In genomic region chr7:122101014-122101746, GRCm38 (mm10) we compare ENCODE assay signal across 8 mouse cellular contexts. TPM values are rescaled to one million over a fixed set of nuclear protein-coding genes. Genes with fewer than 3 reads are reported as not detected.
DNase-seq lines count a peak whose midpoint lies in the region; ATAC-seq and TF ChIP-seq lines count a peak whose summit lies in the region.
"Not testable (repeated sequence)": the region's sequence is repeated elsewhere in the genome, so short reads cannot be mapped to it uniquely, and the experiment has no call there.

No protein-coding gene starts in this region.

- H3K4me2 ChIP-seq in forebrain, embryonic 13.5 days, result peak overlapping the region; percentile 77
- peak overlapping the region; percentile 72 for H3K4me2 ChIP-seq in hindbrain, embryonic 13.5 days
- peak overlapping the region; percentile 74 for H3K4me2 ChIP-seq in limb, embryonic 11.5 days (ENCODE audit: low read depth, severe bottlenecking)
- H3K4me2 ChIP-seq in neural tube, embryonic 13.5 days, result peak overlapping the region; percentile 79

- peaks cover 10 to 17% of the 10 kb centered on the region in 2 experiments for H3K36me3 ChIP-seq in MEL (ENCODE audit: control insufficient read depth in 1 of 2, insufficient read depth in 2 of 2, low read length in 2 of 2)
- peaks cover 24% of the 10 kb centered on the region for H3K36me3 ChIP-seq in forebrain, embryonic 13.5 days (ENCODE audit: poor library complexity, severe bottlenecking)
- peaks cover 22% of the 10 kb centered on the region for H3K36me3 ChIP-seq in hindbrain, embryonic 13.5 days
- H3K36me3 ChIP-seq in limb, embryonic 11.5 days (ENCODE audit: control insufficient read depth, insufficient read depth, low read length), result not testable (repeated sequence)
- H3K36me3 ChIP-seq in neural tube, embryonic 13.5 days, result peaks cover 23% of the 10 kb centered on the region

- H3K27ac ChIP-seq in MEL (ENCODE audit: control insufficient read depth, low read depth, low read length); forebrain, embryonic 13.5 days; limb, embryonic 11.5 days (replicated peaks; ENCODE audit: low read depth, low read length): not testable (repeated sequence)
- peak overlapping the region; percentile 72 for H3K27ac ChIP-seq in hindbrain, embryonic 13.5 days
- peak overlapping the region; percentile 62 for H3K27ac ChIP-seq in neural tube, embryonic 13.5 days (replicated peaks)

- TF ChIP-seq CTCF in MEL (IDR thresholded peaks at IDR 0.05 in 2 of 3, conservative IDR thresholded peaks at IDR 0.05 in 1 of 3; ENCODE audit: control insufficient read depth in 1 of 3, insufficient read depth in 1 of 3, low read depth in 2 of 3, low read length in 3 of 3, poor library complexity in 1 of 3, severe bottlenecking in 1 of 3), result not testable (repeated sequence)

- WGBS in forebrain, embryonic 13.5 days, result 10% methylated on average over 28 of the region's 28 CpGs
- 10% methylated on average over 28 of the region's 28 CpGs for WGBS in hindbrain, embryonic 13.5 days
- 7% methylated on average over 25 of the region's 28 CpGs for WGBS in limb, embryonic 11.5 days
- 8% methylated on average over 28 of the region's 28 CpGs for WGBS in neural tube, embryonic 13.5 days

- not testable (repeated sequence) for TF ChIP-seq RAD21 in MEL (IDR thresholded peaks at IDR 0.05; ENCODE audit: low read depth, low read length)

- H3K27me3 ChIP-seq in MEL (ENCODE audit: control insufficient read depth in 1 of 2, insufficient read depth in 2 of 2, low read length in 2 of 2); forebrain, embryonic 13.5 days; hindbrain, embryonic 13.5 days; limb, embryonic 11.5 days (ENCODE audit: control insufficient read depth, insufficient read depth, low read length); neural tube, embryonic 13.5 days: not testable (repeated sequence)

- not testable (repeated sequence) for TF ChIP-seq POLR2A in MEL (IDR thresholded peaks at IDR 0.05; ENCODE audit: control insufficient read depth in 1 of 2, insufficient read depth in 1 of 2, low read depth in 1 of 2, low read length in 2 of 2, poor library complexity in 1 of 2)

- H3K4me1 ChIP-seq in MEL (ENCODE audit: control insufficient read depth in 1 of 2, insufficient read depth in 2 of 2, low read length in 2 of 2), result peaks cover 6 to 22% of the 10 kb centered on the region in 2 experiments; a peak in 3 of 4 replicates
- peaks cover 11% of the 10 kb centered on the region for H3K4me1 ChIP-seq in forebrain, embryonic 13.5 days
- H3K4me1 ChIP-seq in hindbrain, embryonic 13.5 days (replicated peaks), result peaks cover 16% of the 10 kb centered on the region
- H3K4me1 ChIP-seq in limb, embryonic 11.5 days (ENCODE audit: control insufficient read depth, insufficient read depth, low read length), result not testable (repeated sequence)
- peaks cover 18% of the 10 kb centered on the region for H3K4me1 ChIP-seq in neural tube, embryonic 13.5 days (replicated peaks)

- peak overlapping the region; percentile 70 for H3K9ac ChIP-seq in MEL (ENCODE audit: control insufficient read depth, low read depth, low read length, poor library complexity, severe bottlenecking)
- peak overlapping the region; percentile 84 for H3K9ac ChIP-seq in forebrain, embryonic 13.5 days
- H3K9ac ChIP-seq in hindbrain, embryonic 13.5 days, result peak overlapping the region; percentile 92
- peak overlapping the region; percentile 81 for H3K9ac ChIP-seq in limb, embryonic 11.5 days (ENCODE audit: low read length)
- H3K9ac ChIP-seq in neural tube, embryonic 13.5 days, result peak overlapping the region; percentile 90

- not testable (repeated sequence) for TF ChIP-seq EP300 in MEL (IDR thresholded peaks at IDR 0.05; ENCODE audit: low read depth in 1 of 2, low read length in 2 of 2)

- not testable (repeated sequence) for H3K9me3 ChIP-seq in MEL (replicated peaks; ENCODE audit: insufficient read depth, low read length); forebrain, embryonic 13.5 days (replicated peaks); hindbrain, embryonic 13.5 days; limb, embryonic 11.5 days (ENCODE audit: control insufficient read depth, low read length); neural tube, embryonic 13.5 days

- 0 out of 2 replicates have a peak, but pooled peaks have one; percentile 6 for ATAC-seq in common myeloid progenitor, adult 5-6 weeks (replicated peaks; ENCODE audit: low read depth, poor library complexity, severe bottlenecking)
- peak; percentile 68 for ATAC-seq in forebrain, embryonic 13.5 days
- ATAC-seq in hindbrain, embryonic 13.5 days (ENCODE audit: low FRiP score), result peak; percentile 82
- peak; percentile 73 for ATAC-seq in limb, embryonic 11.5 days (ENCODE audit: insufficient number of reproducible peaks, low FRiP score, low TSS enrichment, low read depth)
- ATAC-seq in neural tube, embryonic 13.5 days (ENCODE audit: low read depth), result peak; percentile 81

- peak overlapping the region; percentile 55 to 76 for H3K4me3 ChIP-seq in MEL (ENCODE audit: control insufficient read depth in 1 of 2, insufficient read depth in 1 of 2, low read depth in 2 of 2, low read length in 2 of 2)
- H3K4me3 ChIP-seq in forebrain, embryonic 13.5 days, result peak overlapping the region; percentile 71
- H3K4me3 ChIP-seq in hindbrain, embryonic 13.5 days, result peak overlapping the region; percentile 73
- H3K4me3 ChIP-seq in limb, embryonic 11.5 days (ENCODE audit: low read depth, low read length), result peak overlapping the region; percentile 74
- peak overlapping the region; percentile 69 for H3K4me3 ChIP-seq in neural tube, embryonic 13.5 days

- H3K79me2 ChIP-seq in MEL (ENCODE audit: control insufficient read depth, insufficient read depth, low read length, poor library complexity), result peaks cover 25% of the 10 kb centered on the region

- DNase-seq in MEL (ENCODE audit: low read depth, low spot score), result peak; percentile 51
- peak; percentile 66 for DNase-seq in limb, embryonic 11.5 days (ENCODE audit: low spot score)
- peak; percentile 5 for DNase-seq in lung, postnatal 36 days
- peak; percentile 5 for DNase-seq in thymus, postnatal 14 days

RNA-seq across cellular contexts. Expression of gene Ndufab1, which starts 0.5 kb away (rescaled TPM):
- total RNA-seq in MEL (2012; rRNA removed), result 161 and 172 TPM in 2 replicates
- 100 to 1,000 TPM; 119 to 452 TPM for polyA plus RNA-seq in MEL (2012; ENCODE audit: insufficient read depth in 1 of 2, insufficient read length in 2 of 2, low read depth in 1 of 2, low replicate concordance in 2 of 2, missing spikeins in 1 of 2)
- total RNA-seq in common myeloid progenitor, adult 5-6 weeks (2017), result 45.1 and 129 TPM in 2 replicates
- 653 and 663 TPM in 2 replicates for polyA plus RNA-seq in forebrain, embryonic 13.5 days (2015; fragmentation: Nextera tagmentation; extraction: Ambion mirVana)
- polyA plus RNA-seq in hindbrain, embryonic 13.5 days (2015; fragmentation: Nextera tagmentation; extraction: Ambion mirVana), result 626 and 638 TPM in 2 replicates
- polyA plus RNA-seq in limb, embryonic 11.5 days (2014; fragmentation: Nextera tagmentation; extraction: Ambion mirVana), result 661 and 703 TPM in 2 replicates
- 715 and 766 TPM in 2 replicates for polyA plus RNA-seq in neural tube, embryonic 13.5 days (2015; fragmentation: Nextera tagmentation; extraction: Ambion mirVana)

RNA-seq across cellular contexts. Expression of gene Palb2, which starts 31.6 kb away (rescaled TPM):
- total RNA-seq in MEL (2012; rRNA removed), result 16.1 and 20.8 TPM in 2 replicates
- 10 to 100 TPM in 1 of 2 experiments, not detected in 1; 17.7 TPM for polyA plus RNA-seq in MEL (2012; ENCODE audit: insufficient read depth in 1 of 2, insufficient read length in 2 of 2, low read depth in 1 of 2, low replicate concordance in 2 of 2, missing spikeins in 1 of 2)
- total RNA-seq in common myeloid progenitor, adult 5-6 weeks (2017), result 21.9 and 33.6 TPM in 2 replicates
- polyA plus RNA-seq in forebrain, embryonic 13.5 days (2015; fragmentation: Nextera tagmentation; extraction: Ambion mirVana), result 15.1 and 15.7 TPM in 2 replicates
- polyA plus RNA-seq in hindbrain, embryonic 13.5 days (2015; fragmentation: Nextera tagmentation; extraction: Ambion mirVana), result 5.7 and 8.7 TPM in 2 replicates
- polyA plus RNA-seq in limb, embryonic 11.5 days (2014; fragmentation: Nextera tagmentation; extraction: Ambion mirVana), result 24.9 and 25.0 TPM in 2 replicates
- polyA plus RNA-seq in neural tube, embryonic 13.5 days (2015; fragmentation: Nextera tagmentation; extraction: Ambion mirVana), result 6.5 and 6.7 TPM in 2 replicates

RNA-seq across cellular contexts. Expression of gene Dctn5, which starts 31.7 kb away (rescaled TPM):
- total RNA-seq in MEL (2012; rRNA removed), result 46.6 and 54.2 TPM in 2 replicates
- polyA plus RNA-seq in MEL (2012; ENCODE audit: insufficient read depth in 1 of 2, insufficient read length in 2 of 2, low read depth in 1 of 2, low replicate concordance in 2 of 2, missing spikeins in 1 of 2), result 100 to 1,000 TPM in 1 of 2 experiments, 10 to 100 TPM in 1; 71.3 to 203 TPM
- 54.0 and 55.2 TPM in 2 replicates for total RNA-seq in common myeloid progenitor, adult 5-6 weeks (2017)
- 140 and 148 TPM in 2 replicates for polyA plus RNA-seq in forebrain, embryonic 13.5 days (2015; fragmentation: Nextera tagmentation; extraction: Ambion mirVana)
- polyA plus RNA-seq in hindbrain, embryonic 13.5 days (2015; fragmentation: Nextera tagmentation; extraction: Ambion mirVana), result 162 TPM in 2 replicates
- polyA plus RNA-seq in limb, embryonic 11.5 days (2014; fragmentation: Nextera tagmentation; extraction: Ambion mirVana), result 118 and 122 TPM in 2 replicates
- polyA plus RNA-seq in neural tube, embryonic 13.5 days (2015; fragmentation: Nextera tagmentation; extraction: Ambion mirVana), result 162 and 168 TPM in 2 replicates

RNA-seq across cellular contexts. Expression of gene Ears2, which starts 34.1 kb away (rescaled TPM):
- total RNA-seq in MEL (2012; rRNA removed), result 8.8 and 9.9 TPM in 2 replicates
- 10 to 100 TPM in 1 of 2 experiments, not detected in 1; 12.8 TPM for polyA plus RNA-seq in MEL (2012; ENCODE audit: insufficient read depth in 1 of 2, insufficient read length in 2 of 2, low read depth in 1 of 2, low replicate concordance in 2 of 2, missing spikeins in 1 of 2)
- 5.1 and 9.6 TPM in 2 replicates for total RNA-seq in common myeloid progenitor, adult 5-6 weeks (2017)
- polyA plus RNA-seq in forebrain, embryonic 13.5 days (2015; fragmentation: Nextera tagmentation; extraction: Ambion mirVana), result 10.9 and 12.2 TPM in 2 replicates
- 10.2 and 10.4 TPM in 2 replicates for polyA plus RNA-seq in hindbrain, embryonic 13.5 days (2015; fragmentation: Nextera tagmentation; extraction: Ambion mirVana)
- polyA plus RNA-seq in limb, embryonic 11.5 days (2014; fragmentation: Nextera tagmentation; extraction: Ambion mirVana), result 17.1 and 17.8 TPM in 2 replicates
- 9.8 and 9.9 TPM in 2 replicates for polyA plus RNA-seq in neural tube, embryonic 13.5 days (2015; fragmentation: Nextera tagmentation; extraction: Ambion mirVana)

RNA-seq across cellular contexts. Expression of gene Ubfd1, which starts 34.2 kb away (rescaled TPM):
- 29.2 and 31.2 TPM in 2 replicates for total RNA-seq in MEL (2012; rRNA removed)
- polyA plus RNA-seq in MEL (2012; ENCODE audit: insufficient read depth in 1 of 2, insufficient read length in 2 of 2, low read depth in 1 of 2, low replicate concordance in 2 of 2, missing spikeins in 1 of 2), result 10 to 100 TPM in 1 of 2 experiments, not detected in 1; 33.8 TPM
- 31.3 and 38.4 TPM in 2 replicates for total RNA-seq in common myeloid progenitor, adult 5-6 weeks (2017)
- polyA plus RNA-seq in forebrain, embryonic 13.5 days (2015; fragmentation: Nextera tagmentation; extraction: Ambion mirVana), result 54.6 and 58.2 TPM in 2 replicates
- 72.1 and 72.4 TPM in 2 replicates for polyA plus RNA-seq in hindbrain, embryonic 13.5 days (2015; fragmentation: Nextera tagmentation; extraction: Ambion mirVana)
- 108 and 109 TPM in 2 replicates for polyA plus RNA-seq in limb, embryonic 11.5 days (2014; fragmentation: Nextera tagmentation; extraction: Ambion mirVana)
- 68.0 and 76.7 TPM in 2 replicates for polyA plus RNA-seq in neural tube, embryonic 13.5 days (2015; fragmentation: Nextera tagmentation; extraction: Ambion mirVana)

Comparison
In these comparisons a context has a peak if more than half of its experiments do, and no peak if none do; other contexts are left out.
1. DNase-seq: peak in every context shown above with its lines; median percentile 66 in limb, embryonic 11.5 days; 51 in MEL; 5 in lung, postnatal 36 days; 5 in thymus, postnatal 14 days.
2. ATAC-seq: peak in every context shown above with its lines; median percentile 82 in hindbrain, embryonic 13.5 days; 81 in neural tube, embryonic 13.5 days; 73 in limb, embryonic 11.5 days; 68 in forebrain, embryonic 13.5 days; 6 in common myeloid progenitor, adult 5-6 weeks.